Mouse (Mus musculus): Measurements from ENCODE around the gene Sumf2.
A peak's percentile ranks its signal among the peaks of the same experiment; 100 is the strongest.

Sumf2 gene

DNA sequence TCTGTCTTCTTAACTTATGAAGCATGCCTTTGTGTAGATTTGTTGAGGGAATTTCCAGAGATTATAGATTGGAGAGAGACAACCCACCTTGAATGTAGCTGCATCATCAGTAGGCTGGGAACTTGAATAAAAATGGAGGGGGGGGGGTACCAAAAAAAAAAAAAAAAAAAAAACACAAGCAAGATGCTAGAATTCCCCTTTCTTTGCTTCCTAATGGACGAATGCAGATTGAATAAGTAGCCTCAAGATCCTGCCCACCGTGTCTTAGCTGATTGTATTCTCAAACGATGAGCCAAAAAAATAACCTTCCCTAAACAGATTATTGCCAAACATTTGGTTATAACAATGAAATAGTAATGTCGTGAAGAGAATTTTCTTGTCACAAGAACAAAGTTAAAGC, 61.0 kb downstream of the Sumf2 start:
- DNase-seq (ENCODE audit: low read depth, low spot score): no peak

DNA sequence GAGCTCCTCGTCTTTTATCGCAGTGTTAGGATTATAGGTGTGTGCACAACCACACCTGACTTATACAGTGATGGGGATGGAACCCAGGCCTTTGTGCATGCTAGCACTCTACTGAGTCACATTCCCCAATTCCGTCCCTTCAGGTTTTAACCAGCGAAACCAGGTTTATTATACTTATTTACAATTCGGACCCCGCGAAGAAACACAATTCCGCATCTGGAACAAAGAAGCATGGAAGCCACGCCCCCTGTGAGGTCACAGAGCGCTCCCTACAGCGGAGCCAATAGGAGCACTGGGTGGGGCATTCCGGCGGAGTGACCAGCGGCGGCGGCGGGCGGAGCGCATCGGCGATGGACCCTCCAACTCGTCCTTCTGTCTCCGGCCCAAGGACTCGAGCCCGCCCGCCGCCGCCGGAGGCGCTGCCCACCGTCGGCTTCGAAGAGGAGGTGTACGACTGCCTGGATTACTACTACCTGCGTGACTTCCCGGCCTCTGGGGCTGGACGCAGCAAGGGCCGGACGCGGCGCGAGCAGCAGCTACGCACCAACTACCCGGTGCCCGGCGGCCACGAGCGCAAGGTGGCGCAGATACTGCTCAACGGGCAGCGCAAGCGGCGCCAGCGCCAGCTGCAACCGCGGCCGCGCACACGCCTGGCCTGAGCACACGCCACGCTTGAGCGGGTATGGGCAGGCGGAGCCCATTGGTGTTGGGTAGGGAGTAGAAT, 61.6 kb downstream of the Sumf2 start, which contains the start of gene Nupr1l:
Nupr1l (plus strand) TSS at position 299 of the 724 bp plus-strand sequence.
- DNase-seq (ENCODE audit: low read depth, low spot score): peak; percentile 74

DNA sequence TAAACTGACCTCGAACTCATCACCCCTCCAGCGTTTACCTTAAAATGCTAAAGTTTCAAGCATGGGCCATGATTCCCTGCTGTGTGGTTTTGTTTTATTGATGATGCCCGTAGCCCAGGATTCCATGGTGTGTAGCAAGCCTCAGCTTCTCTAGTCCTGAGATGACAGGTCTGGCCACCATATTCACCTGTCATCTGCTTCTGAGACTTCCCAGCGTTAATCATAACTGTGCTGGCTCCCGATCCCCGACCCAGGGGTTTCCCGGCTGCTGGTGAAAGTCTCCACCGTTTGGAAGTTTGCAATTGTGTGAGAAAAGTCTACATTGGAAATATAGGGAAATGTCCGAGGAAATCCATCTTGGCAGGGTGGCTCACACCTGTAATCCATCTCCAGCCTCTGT, 62.4 kb downstream of the Sumf2 start:
- DNase-seq (ENCODE audit: low read depth, low spot score): no peak

DNA sequence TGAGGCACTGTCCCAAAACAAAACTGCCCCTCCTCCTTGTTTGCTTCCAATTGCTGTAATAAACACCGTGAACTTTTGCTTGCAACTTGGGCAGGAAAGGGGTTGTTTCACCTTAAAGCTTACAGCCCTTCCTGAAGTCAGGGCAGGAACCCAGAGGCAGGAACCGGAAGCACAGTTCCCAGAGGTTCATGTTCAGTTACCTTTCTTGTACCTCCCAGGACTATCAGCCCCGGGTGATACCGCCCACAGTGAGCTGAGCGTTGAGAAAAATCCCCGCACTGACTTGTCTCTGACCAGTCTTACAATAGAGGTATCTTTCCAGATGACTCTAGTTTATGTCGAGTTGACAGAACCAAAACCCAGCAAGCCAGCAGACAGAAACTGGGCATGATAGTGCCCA, 62.8 kb downstream of the Sumf2 start:
- no peak for DNase-seq (ENCODE audit: low read depth, low spot score)
